Mouse (Mus musculus): ENCODE measurements around the gene Zdhhc5. TPM values are rescaled to one million over a fixed set of nuclear protein-coding genes. Genes with fewer than 3 reads are reported as not detected.

Gene Zdhhc5
- 30.8 and 31.0 TPM in 2 replicates for polyA plus RNA-seq (2014; fragmentation: Nextera tagmentation; extraction: Ambion mirVana)

DNA sequence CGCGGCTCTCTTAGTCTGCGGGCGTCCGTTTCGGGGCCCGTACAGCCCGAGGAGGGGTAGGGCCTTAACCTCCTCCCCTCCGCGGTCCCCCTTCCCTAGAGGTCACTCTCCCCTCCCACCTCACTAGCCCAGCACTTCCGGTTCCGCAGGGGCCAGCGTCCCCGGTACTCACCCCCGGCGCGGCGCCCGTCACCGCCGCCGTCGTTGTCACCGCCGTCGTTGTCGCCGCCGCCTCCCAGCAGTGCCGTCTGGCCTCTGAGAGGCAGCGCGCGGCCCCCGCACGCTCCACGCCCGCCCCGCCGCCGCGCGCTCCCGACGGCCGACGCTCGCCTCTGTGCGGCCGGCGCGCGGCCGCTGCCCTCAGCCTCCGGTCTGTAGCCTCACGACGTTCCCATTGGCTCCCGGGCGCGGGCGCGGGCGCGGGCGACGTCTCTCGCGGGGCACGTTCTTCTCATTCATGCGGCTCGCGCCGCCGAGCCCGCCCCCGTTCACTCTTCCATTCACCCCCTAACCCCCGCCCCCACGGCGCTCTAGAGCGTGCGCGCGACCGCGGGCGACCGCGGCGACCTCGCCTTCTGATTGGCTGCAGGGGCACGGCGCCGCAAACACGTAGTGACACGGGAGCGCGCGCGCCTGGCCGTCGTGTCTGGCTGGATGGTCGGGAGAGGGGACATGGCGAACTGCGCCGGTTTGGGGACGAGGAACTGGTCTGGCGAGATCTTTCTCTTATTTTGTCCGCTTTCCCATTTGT lies at the start of gene Zdhhc5:
Gene Zdhhc5 (minus strand): TSS at position 370 of the 751 bp plus-strand sequence.
- Histone ChIP-seq H3K36me3 (ENCODE audit: insufficient read depth) (peaks cover 20% of the 10 kb centered on the region), H3K4me2 (peak within 1 kb of the TSS; percentile 70), H3K4me3 (ENCODE audit: low read depth, low read length) (peak within 1 kb of the TSS; percentile 95), H3K27me3 (ENCODE audit: insufficient read depth, low read length) (no peaks in the 10 kb centered on the region), H3K4me1 (ENCODE audit: insufficient read depth) (no peaks in the 10 kb centered on the region), H3K9ac (peak within 1 kb of the TSS; percentile 96), H3K9me3 (ENCODE audit: low read depth, low read length) (no peaks in the 10 kb centered on the region), H3K27ac (ENCODE audit: low read depth) (peak within 1 kb of the TSS; percentile 97)
- DNase-seq: peak; percentile 98
- WGBS: under 1% methylated on average over 105 of the region's 107 CpGs
- ATAC-seq (ENCODE audit: insufficient read depth): peak; percentile 96
- TF ChIP-seq CTCF (IDR thresholded peaks at IDR 0.05; ENCODE audit: low read depth): no peak

DNA sequence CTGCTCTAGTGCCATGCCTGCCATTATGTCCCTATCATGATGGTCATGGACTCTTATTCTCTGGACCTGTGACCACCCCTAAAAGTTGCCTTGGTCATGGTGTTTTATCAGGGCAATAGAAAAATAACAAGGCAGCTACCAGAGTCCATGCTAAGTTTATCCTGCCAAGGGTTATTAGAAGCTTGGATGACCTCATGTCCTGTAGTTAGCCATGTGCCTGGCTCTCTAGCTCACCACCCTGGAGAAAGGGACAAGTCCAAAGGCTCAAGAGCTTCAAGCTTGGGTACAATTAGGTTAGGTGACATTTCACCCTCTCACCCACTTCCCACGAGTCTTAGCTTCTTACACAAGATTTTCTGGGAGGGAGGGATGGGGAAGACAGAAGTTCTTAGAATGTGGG lies 47.8 kb upstream of the Zdhhc5 start:
- TF ChIP-seq CTCF (IDR thresholded peaks at IDR 0.05; ENCODE audit: low read depth): no peak
- 39% methylated on average over 1 of the region's 1 CpGs for WGBS
- Histone ChIP-seq H3K27ac (ENCODE audit: low read depth) (no peak overlapping the region), H3K9ac (no peak overlapping the region), H3K4me3 (ENCODE audit: low read depth, low read length) (no peak overlapping the region), H3K9me3 (ENCODE audit: low read depth, low read length) (no peaks in the 10 kb centered on the region), H3K27me3 (ENCODE audit: insufficient read depth, low read length) (no peaks in the 10 kb centered on the region), H3K36me3 (ENCODE audit: insufficient read depth) (0 out of 2 replicates have a peak, but pooled peaks cover 2% of the 10 kb centered on the region), H3K4me2 (no peak overlapping the region), H3K4me1 (ENCODE audit: insufficient read depth) (no peaks in the 10 kb centered on the region)
- ATAC-seq (ENCODE audit: insufficient read depth) (no peak), DNase-seq (no peak)

DNA sequence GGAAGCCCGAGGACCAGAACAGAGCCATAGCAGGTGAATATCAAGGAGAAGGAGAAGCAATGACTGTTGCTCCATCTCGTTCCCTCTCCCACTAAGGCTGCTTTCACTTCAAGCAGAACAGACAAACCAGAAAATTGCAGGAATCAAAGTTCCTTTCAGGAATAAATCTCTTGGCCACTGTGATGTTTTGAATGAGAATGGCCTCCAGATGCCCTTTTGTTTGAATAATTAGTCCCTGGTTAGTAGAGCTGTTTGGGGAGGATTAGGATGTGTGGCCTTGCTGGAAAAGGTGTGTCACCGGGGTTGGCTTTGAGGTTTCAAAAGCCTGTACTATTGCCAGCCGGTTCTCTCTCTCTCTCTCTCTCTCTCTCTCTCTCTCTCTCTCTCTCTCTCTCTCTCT lies 47.3 kb upstream of the Zdhhc5 start:
- no peak overlapping the region for H3K4me2 ChIP-seq
- no peak for TF ChIP-seq CTCF (IDR thresholded peaks at IDR 0.05; ENCODE audit: low read depth)
- ATAC-seq (ENCODE audit: insufficient read depth) (no peak), DNase-seq (no peak)
- no peak overlapping the region for H3K4me3 ChIP-seq (ENCODE audit: low read depth, low read length)
- no peak overlapping the region for H3K9ac ChIP-seq
- no peaks in the 10 kb centered on the region for H3K4me1 ChIP-seq (ENCODE audit: insufficient read depth)
- no peaks in the 10 kb centered on the region for H3K27me3 ChIP-seq (ENCODE audit: insufficient read depth, low read length)
- 0 out of 2 replicates have a peak, but pooled peaks cover 2% of the 10 kb centered on the region for H3K36me3 ChIP-seq (ENCODE audit: insufficient read depth)
- H3K27ac ChIP-seq (ENCODE audit: low read depth): no peak overlapping the region
- H3K9me3 ChIP-seq (ENCODE audit: low read depth, low read length): no peaks in the 10 kb centered on the region
- WGBS: 55% methylated on average over 4 of the region's 4 CpGs

DNA sequence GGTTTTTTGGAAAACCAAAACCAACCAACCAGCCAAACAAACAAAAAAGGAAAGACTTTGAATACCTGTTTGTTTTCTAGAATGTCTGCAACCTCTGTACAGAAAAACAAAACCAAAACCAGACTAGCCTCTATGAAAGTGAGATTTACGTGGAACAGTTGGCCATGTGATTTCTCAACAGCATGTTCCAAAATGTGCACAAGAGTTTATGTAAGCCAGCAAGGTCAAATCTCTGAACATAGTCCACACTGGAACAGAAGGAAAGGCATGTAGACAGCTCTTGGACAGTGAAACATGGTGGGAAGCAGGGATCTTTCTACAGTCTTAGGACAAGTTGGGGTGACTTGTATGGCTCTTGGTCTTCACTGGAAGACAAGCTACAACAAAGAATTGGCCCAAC lies 46.9 kb upstream of the Zdhhc5 start:
- Histone ChIP-seq H3K4me1 (ENCODE audit: insufficient read depth) (no peaks in the 10 kb centered on the region), H3K27me3 (ENCODE audit: insufficient read depth, low read length) (no peaks in the 10 kb centered on the region), H3K36me3 (ENCODE audit: insufficient read depth) (0 out of 2 replicates have a peak, but pooled peaks cover 2% of the 10 kb centered on the region), H3K9ac (no peak overlapping the region), H3K4me2 (no peak overlapping the region), H3K27ac (ENCODE audit: low read depth) (no peak overlapping the region), H3K4me3 (ENCODE audit: low read depth, low read length) (no peak overlapping the region), H3K9me3 (ENCODE audit: low read depth, low read length) (no peaks in the 10 kb centered on the region)
- no peak for ATAC-seq (ENCODE audit: insufficient read depth)
- no peak for TF ChIP-seq CTCF (IDR thresholded peaks at IDR 0.05; ENCODE audit: low read depth)
- DNase-seq: no peak
- WGBS: 75% methylated on average over 1 of the region's 1 CpGs

DNA sequence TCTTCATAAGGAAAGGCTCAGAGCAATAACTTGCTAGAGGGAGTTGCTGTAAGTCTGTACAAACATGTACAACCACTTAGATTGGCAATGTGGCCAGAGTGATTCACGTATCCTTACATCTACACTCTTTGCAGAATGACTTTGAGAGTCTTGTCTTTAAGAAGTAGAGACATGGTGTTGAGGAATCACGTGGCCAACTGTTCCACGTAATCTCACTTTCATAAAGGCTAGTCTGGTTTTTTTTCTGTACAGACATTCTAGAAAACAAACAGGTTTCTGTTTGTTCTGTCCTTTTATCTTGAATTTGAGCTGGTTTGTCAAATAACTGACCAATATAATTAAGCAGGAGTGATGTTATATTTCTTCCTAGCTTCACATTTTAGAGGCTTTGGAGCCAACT lies 46.3 kb upstream of the Zdhhc5 start:
- no peaks in the 10 kb centered on the region for H3K27me3 ChIP-seq (ENCODE audit: insufficient read depth, low read length)
- H3K4me2 ChIP-seq: no peak overlapping the region

DNA sequence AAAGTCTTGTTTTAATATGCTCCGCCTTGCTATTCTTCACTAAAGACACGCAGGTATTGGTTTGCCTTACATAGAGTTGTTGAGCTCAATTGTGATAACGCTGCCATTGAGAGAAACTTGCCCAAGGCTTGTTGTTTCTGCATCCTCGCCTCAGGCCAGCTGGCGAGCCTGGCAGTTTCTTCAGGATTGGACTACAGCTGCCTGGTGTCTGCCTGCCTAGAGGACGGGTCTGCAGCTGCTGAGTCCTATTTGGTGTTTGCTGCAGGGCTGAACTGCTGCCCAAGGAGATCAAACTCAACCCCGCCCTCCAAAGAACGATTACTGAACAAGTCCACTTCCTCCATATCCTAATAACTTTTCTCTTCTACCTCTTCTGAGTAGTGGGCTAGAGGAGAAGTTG lies 45.8 kb upstream of the Zdhhc5 start:
- no peaks in the 10 kb centered on the region for H3K9me3 ChIP-seq (ENCODE audit: low read depth, low read length)
- ATAC-seq (ENCODE audit: insufficient read depth) (no peak), DNase-seq (no peak)
- H3K9ac ChIP-seq: no peak overlapping the region
- H3K4me1 ChIP-seq (ENCODE audit: insufficient read depth): no peaks in the 10 kb centered on the region
- H3K27ac ChIP-seq (ENCODE audit: low read depth): no peak overlapping the region
- WGBS: 58% methylated on average over 8 of the region's 8 CpGs
- no peak for TF ChIP-seq CTCF (IDR thresholded peaks at IDR 0.05; ENCODE audit: low read depth)
- H3K4me3 ChIP-seq (ENCODE audit: low read depth, low read length): no peak overlapping the region
- no peaks in the 10 kb centered on the region for H3K27me3 ChIP-seq (ENCODE audit: insufficient read depth, low read length)
- H3K4me2 ChIP-seq: no peak overlapping the region
- H3K36me3 ChIP-seq (ENCODE audit: insufficient read depth): 0 out of 2 replicates have a peak, but pooled peaks cover under 1% of the 10 kb centered on the region

More for the DNA sequence above, 46.3 kb upstream of the Zdhhc5 start:
- 69% methylated on average over 3 of the region's 3 CpGs for WGBS
- Histone ChIP-seq H3K9me3 (ENCODE audit: low read depth, low read length) (no peaks in the 10 kb centered on the region), H3K4me3 (ENCODE audit: low read depth, low read length) (no peak overlapping the region), H3K9ac (no peak overlapping the region), H3K27ac (ENCODE audit: low read depth) (no peak overlapping the region), H3K36me3 (ENCODE audit: insufficient read depth) (0 out of 2 replicates have a peak, but pooled peaks cover 2% of the 10 kb centered on the region), H3K4me1 (ENCODE audit: insufficient read depth) (no peaks in the 10 kb centered on the region)
- DNase-seq (no peak), ATAC-seq (ENCODE audit: insufficient read depth) (no peak)
- TF ChIP-seq CTCF (IDR thresholded peaks at IDR 0.05; ENCODE audit: low read depth): no peak

DNA sequence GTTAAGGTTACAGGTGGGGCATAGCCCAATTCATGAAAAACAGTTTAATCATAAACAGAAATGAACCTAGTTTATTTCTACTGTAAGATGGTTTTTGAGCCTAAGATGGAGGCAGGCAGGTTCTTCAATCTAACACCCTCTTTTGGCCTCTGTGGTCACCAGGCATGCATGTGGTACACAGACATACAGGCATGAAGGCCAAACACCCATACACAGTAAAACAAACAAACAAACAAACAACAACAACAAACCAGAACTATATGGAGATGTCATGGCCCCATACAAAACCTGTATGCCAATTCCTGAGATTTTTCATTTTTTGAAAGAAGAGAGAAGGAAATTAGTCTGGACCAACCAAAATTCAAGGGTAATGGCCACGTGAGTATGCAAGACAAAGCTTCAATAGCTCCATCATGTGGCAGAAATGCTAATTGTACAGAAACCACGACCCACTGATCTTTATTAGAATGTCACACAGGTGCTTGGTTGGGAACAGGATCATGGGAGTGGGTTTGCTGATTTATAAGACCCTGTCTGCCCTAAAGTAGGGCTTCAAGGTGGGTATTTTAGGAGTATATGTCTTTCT lies 43.7 kb upstream of the Zdhhc5 start:
- H3K36me3 ChIP-seq (ENCODE audit: insufficient read depth): no peaks in the 10 kb centered on the region
- H3K9ac ChIP-seq: no peak overlapping the region
- H3K4me1 ChIP-seq (ENCODE audit: insufficient read depth): no peaks in the 10 kb centered on the region
- H3K27ac ChIP-seq (ENCODE audit: low read depth): no peak overlapping the region
- H3K27me3 ChIP-seq (ENCODE audit: insufficient read depth, low read length): no peaks in the 10 kb centered on the region
- DNase-seq (peak; percentile 86), ATAC-seq (ENCODE audit: insufficient read depth) (peak; percentile 75)
- TF ChIP-seq CTCF (IDR thresholded peaks at IDR 0.05; ENCODE audit: low read depth): peak; percentile 80
- H3K9me3 ChIP-seq (ENCODE audit: low read depth, low read length): no peaks in the 10 kb centered on the region
- H3K4me3 ChIP-seq (ENCODE audit: low read depth, low read length): no peak overlapping the region
- WGBS: 0% methylated on average over 2 of the region's 2 CpGs
- H3K4me2 ChIP-seq: no peak overlapping the region

All from lung, embryonic 14.5 days (tissue).